Mouse (Mus musculus): ENCODE results near the gene Pate2. TPM values are rescaled to one million over a fixed set of nuclear protein-coding genes. Genes with fewer than 3 reads are reported as not detected.
"Not testable (repeated sequence)": the region's sequence is repeated elsewhere in the genome, so short reads cannot be mapped to it uniquely, and the experiment has no call there.

Pate2 gene
- total RNA-seq, 2 experiments from 2014 or later: not detected

GRCm38 (mm10) chr9:35548455-35548854 lies 21.6 kb upstream of the Pate2 start:
- no peak for ATAC-seq (replicated peaks; ENCODE audit: poor library complexity, severe bottlenecking)

- ATAC-seq (replicated peaks; ENCODE audit: poor library complexity, severe bottlenecking): no peak
Measured at GRCm38 (mm10) chr9:35556494-35557102, 13.5 kb upstream of the Pate2 start.

GRCm38 (mm10) chr9:35558257-35559008 lies 11.7 kb upstream of the Pate2 start, which contains the start of the genes Ddx25 and Pus3:
Gene Ddx25 (minus strand): TSS chr9:35558528.
Gene Pus3 (plus strand): TSS chr9:35558595.
- ATAC-seq (replicated peaks; ENCODE audit: poor library complexity, severe bottlenecking): peak; percentile 38

GRCm38 (mm10) chr9:35559009-35559890 lies 10.8 kb upstream of the Pate2 start:
- peak; percentile 94 for ATAC-seq (replicated peaks; ENCODE audit: poor library complexity, severe bottlenecking)

GRCm38 (mm10) chr9:35561076-35561475 lies 9.0 kb upstream of the Pate2 start:
- no peak for ATAC-seq (replicated peaks; ENCODE audit: poor library complexity, severe bottlenecking)

GRCm38 (mm10) chr9:35561583-35561982 lies 8.5 kb upstream of the Pate2 start:
- no peak for ATAC-seq (replicated peaks; ENCODE audit: poor library complexity, severe bottlenecking)

GRCm38 (mm10) chr9:35564536-35565240 lies 5.4 kb upstream of the Pate2 start:
- no peak for ATAC-seq (replicated peaks; ENCODE audit: poor library complexity, severe bottlenecking)

GRCm38 (mm10) chr9:35567995-35568394 lies 2.1 kb upstream of the Pate2 start:
- ATAC-seq (replicated peaks; ENCODE audit: poor library complexity, severe bottlenecking): no peak

GRCm38 (mm10) chr9:35570663-35571062 lies 579 bp downstream of the Pate2 start:
- ATAC-seq (replicated peaks; ENCODE audit: poor library complexity, severe bottlenecking): no peak

- ATAC-seq (replicated peaks; ENCODE audit: poor library complexity, severe bottlenecking): no peak
Measured at GRCm38 (mm10) chr9:35574416-35574815, 4.3 kb downstream of the Pate2 start.

GRCm38 (mm10) chr9:35587674-35588073 lies 17.6 kb downstream of the Pate2 start:
- ATAC-seq (replicated peaks; ENCODE audit: poor library complexity, severe bottlenecking): peak; percentile 65; the same call in 1 of the 2 replicates

- ATAC-seq (replicated peaks; ENCODE audit: poor library complexity, severe bottlenecking): peak; percentile 56
Measured at GRCm38 (mm10) chr9:35592903-35593302, 22.8 kb downstream of the Pate2 start.

GRCm38 (mm10) chr9:35607647-35608405 lies 37.7 kb downstream of the Pate2 start:
- no peak for ATAC-seq (replicated peaks; ENCODE audit: poor library complexity, severe bottlenecking)

GRCm38 (mm10) chr9:35611841-35612240 lies 41.8 kb downstream of the Pate2 start, which contains the start of gene Pate4:
Gene Pate4 (minus strand): TSS chr9:35611941.
- no peak for ATAC-seq (replicated peaks; ENCODE audit: poor library complexity, severe bottlenecking)

- ATAC-seq (replicated peaks; ENCODE audit: poor library complexity, severe bottlenecking): no peak; the same call in 1 of the 2 replicates
Measured at GRCm38 (mm10) chr9:35614005-35614404, 43.9 kb downstream of the Pate2 start.

GRCm38 (mm10) chr9:35616784-35617183 lies 46.7 kb downstream of the Pate2 start:
- ATAC-seq (replicated peaks; ENCODE audit: poor library complexity, severe bottlenecking): not testable (repeated sequence)

GRCm38 (mm10) chr9:35632981-35633380 lies 62.9 kb downstream of the Pate2 start:
- ATAC-seq (replicated peaks; ENCODE audit: poor library complexity, severe bottlenecking): no peak

GRCm38 (mm10) chr9:35648102-35648501 lies 78.0 kb downstream of the Pate2 start, which contains the start of gene Pate3:
Gene Pate3 (minus strand): TSS chr9:35648202.
- ATAC-seq (replicated peaks; ENCODE audit: poor library complexity, severe bottlenecking): no peak

GRCm38 (mm10) chr9:35673557-35673956 lies 103.5 kb downstream of the Pate2 start:
- ATAC-seq (replicated peaks; ENCODE audit: poor library complexity, severe bottlenecking): no peak

Data from granulocyte monocyte progenitor cell, adult 5-6 weeks (primary cell).